Mouse (Mus musculus) midbrain, embryonic 15.5 days (tissue): ENCODE measurements at regions not wholly inside any gene's neighbourhood (a gene's known extent, or its start where the extent isn't known, plus 50 kb on each side); places are given as distances from the start of the nearest gene placed in this dataset.

ENCODE experiments used
- ATAC-seq: fragments of 200-750 bp; cut with Nextera tagmentation; replicated peaks from 2 replicates; pipeline ENCODE4 v1.8.0; 2017; ENCODE audit warnings: moderate TSS enrichment
- H3K27ac ChIP-seq: fragments of 300-500 bp; sonication (generic); 2 replicates; pipeline ENCODE4 v1.5.1; 2015; ENCODE audit warnings: mild to moderate bottlenecking, inconsistent platforms
- H3K27me3 ChIP-seq: fragments of 300-500 bp; sonication (generic); replicated peaks from 2 replicates; pipeline ENCODE4 v1.6.1; 2015; ENCODE audit warnings: inconsistent platforms
- H3K36me3 ChIP-seq: fragments of 300-500 bp; sonication (generic); replicated peaks from 2 replicates; pipeline ENCODE4 v1.6.1; 2015; ENCODE audit warnings: inconsistent platforms
- H3K4me1 ChIP-seq: fragments of 300-500 bp; sonication (generic); 2 replicates; pipeline ENCODE4 v1.6.1; 2015; ENCODE audit warnings: inconsistent platforms
- H3K4me2 ChIP-seq: fragments of 300-500 bp; sonication (generic); 2 replicates; pipeline ENCODE4 v1.6.1; 2015; ENCODE audit warnings: inconsistent platforms, mild to moderate bottlenecking, moderate library complexity
- H3K4me3 ChIP-seq: fragments of 300-500 bp; sonication (generic); 2 replicates; pipeline ENCODE4 v1.5.1; 2015; ENCODE audit warnings: mild to moderate bottlenecking, inconsistent platforms
- H3K9ac ChIP-seq: fragments of 300-500 bp; sonication (generic); 2 replicates; pipeline ENCODE4 v1.6.1; 2015; ENCODE audit warnings: mild to moderate bottlenecking, inconsistent platforms
- H3K9me3 ChIP-seq: fragments of 300-500 bp; sonication (generic); 2 replicates; pipeline ENCODE4 v1.6.1; 2016; ENCODE audit warnings: inconsistent platforms
- WGBS: fragments of 180-500 bp; shearing (Covaris S2); methylation state at CpG from one replicate; pipeline ENCODE4 v1.1.7; 2015; ENCODE audit warnings: mixed read lengths; 5-methylcytosine and 5-hydroxymethylcytosine counted together

- peaks cover 15% of the 10 kb centered on the region for H3K4me1 ChIP-seq
- no peaks in the 10 kb centered on the region for H3K9me3 ChIP-seq
- ATAC-seq, result peak; percentile 78
- WGBS, result 45% methylated on average over 11 of the region's 11 CpGs
- H3K4me3 ChIP-seq, result no peak overlapping the region
- H3K4me2 ChIP-seq, result no peak overlapping the region
- no peaks in the 10 kb centered on the region for H3K36me3 ChIP-seq
- no peak overlapping the region for H3K9ac ChIP-seq
- H3K27ac ChIP-seq, result peak overlapping the region; percentile 39
- H3K27me3 ChIP-seq, result no peaks in the 10 kb centered on the region
Measured at GRCm38 (mm10) chr5:99845565-99846255, 60.3 kb upstream of the Vamp9 start.

GRCm38 (mm10) chr5:99848158-99848988 is 57.7 kb upstream of the Vamp9 start:
- peak overlapping the region; percentile 42; the same call in 1 of the 2 replicates for H3K27ac ChIP-seq
- H3K4me3 ChIP-seq, result no peak overlapping the region
- H3K9ac ChIP-seq, result no peak overlapping the region
- peaks cover 15% of the 10 kb centered on the region for H3K4me1 ChIP-seq
- no peaks in the 10 kb centered on the region for H3K27me3 ChIP-seq
- WGBS, result 61% methylated on average over 17 of the region's 17 CpGs
- ATAC-seq, result no peak
- no peak overlapping the region for H3K4me2 ChIP-seq
- H3K9me3 ChIP-seq, result no peaks in the 10 kb centered on the region
- no peaks in the 10 kb centered on the region for H3K36me3 ChIP-seq

GRCm38 (mm10) chr5:99849001-99849400 is 57.1 kb upstream of the Vamp9 start:
- Histone ChIP-seq H3K27ac (peak overlapping the region; percentile 42; the same call in 1 of the 2 replicates), H3K27me3 (no peaks in the 10 kb centered on the region), H3K4me2 (no peak overlapping the region), H3K36me3 (no peaks in the 10 kb centered on the region), H3K9ac (no peak overlapping the region), H3K4me1 (peaks cover 15% of the 10 kb centered on the region), H3K4me3 (no peak overlapping the region), H3K9me3 (no peaks in the 10 kb centered on the region)
- ATAC-seq, result no peak; the same call in 1 of the 2 replicates
- 44% methylated on average over 9 of the region's 9 CpGs for WGBS

- Histone ChIP-seq H3K27me3 (no peaks in the 10 kb centered on the region), H3K9me3 (no peaks in the 10 kb centered on the region), H3K27ac (no peak overlapping the region), H3K9ac (no peak overlapping the region), H3K36me3 (no peaks in the 10 kb centered on the region), H3K4me2 (no peak overlapping the region), H3K4me3 (no peak overlapping the region), H3K4me1 (peaks cover 12% of the 10 kb centered on the region)
- ATAC-seq, result no peak
- WGBS, result 54% methylated on average over 4 of the region's 4 CpGs
Measured at GRCm38 (mm10) chr5:99852316-99852715, 53.7 kb upstream of the Vamp9 start.
